Mouse (Mus musculus): Measurements from ENCODE around the gene Hspb8. TPM values are rescaled to one million over a fixed set of nuclear protein-coding genes. Genes with fewer than 3 reads are reported as not detected.
A peak's percentile ranks its signal among the peaks of the same experiment; 100 is the strongest.
"Not testable (repeated sequence)": the region's sequence is repeated elsewhere in the genome, so short reads cannot be mapped to it uniquely, and the experiment has no call there.

Gene Hspb8
- total RNA-seq, 2 experiments from 2014 or later: 234 to 341 TPM

- intact Hi-C loops (cut with DNase I): loop anchor here (10.0 kb wide), 1 partner anchor 171 kb away; no protein-coding TSS in a partner anchor
- Histone ChIP-seq H3K27ac (no peak overlapping the region), H3K4me3 (no peak overlapping the region)
- no peak for DNase-seq
- TF ChIP-seq CTCF (IDR thresholded peaks at IDR 0.05): no peak
Measured at GRCm38 (mm10) chr5:116405934-116406333, 16.7 kb downstream of the Hspb8 start.

DNA sequence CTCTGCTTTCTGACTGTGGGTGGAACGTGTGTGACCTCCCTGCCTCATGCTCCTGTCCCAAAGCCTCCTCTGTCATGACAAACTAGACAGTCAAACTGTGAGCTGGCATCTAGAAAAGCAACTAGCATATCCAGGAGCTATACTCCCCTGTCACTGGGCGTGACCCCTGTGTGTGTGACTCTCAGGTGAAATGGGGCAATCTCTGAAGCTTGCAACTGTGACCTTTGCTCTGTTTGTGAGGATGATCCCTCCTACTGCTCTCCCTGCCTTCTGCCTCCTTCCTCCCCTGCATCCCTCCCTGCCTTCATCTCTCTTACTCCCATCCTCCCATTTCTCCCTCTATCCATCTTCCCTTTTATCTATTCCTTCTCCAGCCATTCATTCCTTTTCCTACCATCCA is 18.6 kb downstream of the Hspb8 start:
- intact Hi-C loops (cut with DNase I): loop anchor here (10.0 kb wide), 1 partner anchor 169 kb away; no protein-coding TSS in a partner anchor
- Histone ChIP-seq H3K27ac (no peak overlapping the region), H3K4me3 (no peak overlapping the region)
- TF ChIP-seq CTCF (IDR thresholded peaks at IDR 0.05): no peak
- no peak for DNase-seq

DNA sequence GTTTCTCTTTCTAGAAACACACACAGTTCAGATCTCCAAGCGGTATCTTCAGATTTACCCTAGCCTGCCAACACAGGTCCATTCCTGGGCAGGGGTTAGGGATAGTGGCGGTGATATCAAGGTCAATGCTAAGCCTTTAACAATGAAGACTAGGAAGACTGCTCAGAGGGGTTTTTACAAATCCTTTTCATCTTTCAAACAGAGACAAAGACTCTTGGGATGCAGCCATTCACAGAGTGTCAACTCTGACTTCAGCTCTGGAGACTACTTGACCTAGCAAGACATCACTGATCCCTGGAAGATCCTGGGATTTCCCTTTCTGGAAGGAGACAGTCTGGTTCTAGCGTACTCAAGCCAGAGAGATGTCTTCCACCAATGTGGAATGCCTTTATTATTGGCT is 21.9 kb downstream of the Hspb8 start:
- H3K4me3 ChIP-seq: no peak overlapping the region
- H3K27ac ChIP-seq: no peak overlapping the region
- TF ChIP-seq CTCF (IDR thresholded peaks at IDR 0.05): no peak
- DNase-seq: no peak
- intact Hi-C loops (cut with DNase I): loop anchor here (10.0 kb wide), 1 partner anchor 166 kb away; no protein-coding TSS in a partner anchor

GRCm38 (mm10) chr5:116400042-116400730 is 22.5 kb downstream of the Hspb8 start:
- TF ChIP-seq CTCF (IDR thresholded peaks at IDR 0.05): no peak
- no peak overlapping the region for H3K4me3 ChIP-seq
- no peak for DNase-seq
- H3K27ac ChIP-seq: no peak overlapping the region
- intact Hi-C loops (cut with DNase I): loop anchor here (10.0 kb wide), 1 partner anchor 165 kb away; no protein-coding TSS in a partner anchor

GRCm38 (mm10) chr5:116396104-116396503 is 26.6 kb downstream of the Hspb8 start:
- DNase-seq: no peak
- no peak for TF ChIP-seq CTCF (IDR thresholded peaks at IDR 0.05)
- intact Hi-C loops (cut with DNase I): no loop called here
- Histone ChIP-seq H3K4me3 (no peak overlapping the region), H3K27ac (no peak overlapping the region)

- peak; percentile 72 for DNase-seq
Measured at GRCm38 (mm10) chr5:116392603-116393002, 30.1 kb downstream of the Hspb8 start.

GRCm38 (mm10) chr5:116389856-116390542 is 32.7 kb downstream of the Hspb8 start:
- intact Hi-C loops (cut with DNase I): no loop called here
- DNase-seq: peak; percentile 54
- H3K4me3 ChIP-seq: no peak overlapping the region
- H3K27ac ChIP-seq: no peak overlapping the region
- TF ChIP-seq CTCF (IDR thresholded peaks at IDR 0.05): no peak

More at GRCm38 (mm10) chr5:116392603-116393002, 30.1 kb downstream of the Hspb8 start:
- no peak for TF ChIP-seq CTCF (IDR thresholded peaks at IDR 0.05)
- Histone ChIP-seq H3K4me3 (no peak overlapping the region), H3K27ac (peak overlapping the region; percentile 54; the same call in 1 of the 2 replicates)
- intact Hi-C loops (cut with DNase I): no loop called here

DNA sequence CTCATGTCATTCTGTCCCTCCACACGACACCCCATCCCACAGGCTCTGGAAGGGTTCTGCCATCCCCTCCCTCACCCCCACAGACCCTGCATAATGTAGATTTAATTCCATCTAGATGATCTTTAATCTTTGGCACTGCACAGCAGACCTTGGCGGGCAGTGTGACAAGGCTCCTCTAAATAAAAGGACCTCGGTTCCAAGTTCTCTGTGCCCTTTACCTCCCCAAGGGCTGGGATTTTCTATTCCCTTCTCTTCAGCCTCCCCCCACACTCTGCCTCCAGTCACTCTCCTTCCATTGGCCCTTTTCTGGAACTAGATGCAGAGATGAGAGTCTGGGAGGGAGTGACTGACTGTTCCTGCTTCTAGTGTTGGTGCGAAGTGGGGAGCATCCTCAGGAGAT is 33.3 kb downstream of the Hspb8 start:
- intact Hi-C loops (cut with DNase I): no loop called here
- no peak for DNase-seq
- no peak overlapping the region for H3K27ac ChIP-seq

DNA sequence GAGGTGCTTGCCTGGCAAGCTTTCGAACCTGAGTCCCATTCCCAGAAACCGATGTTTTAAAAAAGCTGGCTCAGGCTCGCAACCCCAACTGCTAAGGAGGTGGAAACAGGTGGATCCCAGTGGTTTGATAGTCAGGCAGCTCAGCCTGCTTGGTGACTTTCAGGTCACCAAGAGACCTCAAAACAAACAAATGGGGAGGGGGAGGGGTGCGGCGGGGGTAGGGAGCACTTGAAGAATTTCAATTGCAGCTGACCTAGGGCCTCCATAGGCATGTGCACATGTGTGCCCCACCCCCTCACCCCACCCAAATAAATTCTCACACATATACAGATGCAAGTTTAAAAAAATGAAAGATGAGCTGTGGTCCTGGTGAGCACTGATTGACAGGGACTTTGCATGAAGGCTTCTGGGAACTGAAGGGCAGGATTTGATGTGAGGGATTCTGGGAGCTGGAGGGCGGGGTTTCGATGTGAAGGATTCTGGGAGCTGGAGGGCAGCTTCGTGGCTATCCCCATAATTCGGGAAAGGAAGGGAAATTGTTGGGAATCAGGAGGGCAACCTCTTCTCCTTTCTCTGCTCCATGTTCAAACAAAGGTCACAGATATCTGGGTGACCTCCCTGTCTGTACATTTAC is 35.2 kb downstream of the Hspb8 start:
- Histone ChIP-seq H3K4me3 (no peak overlapping the region), H3K27ac (no peak overlapping the region)
- intact Hi-C loops (cut with DNase I): loop anchor here (2.0 kb wide), 1 partner anchor 89 kb away; no protein-coding TSS in a partner anchor
- TF ChIP-seq CTCF (IDR thresholded peaks at IDR 0.05): no peak
- DNase-seq: no peak

More for the DNA sequence above, 33.3 kb downstream of the Hspb8 start:
- no peak overlapping the region for H3K4me3 ChIP-seq
- no peak for TF ChIP-seq CTCF (IDR thresholded peaks at IDR 0.05)

DNA sequence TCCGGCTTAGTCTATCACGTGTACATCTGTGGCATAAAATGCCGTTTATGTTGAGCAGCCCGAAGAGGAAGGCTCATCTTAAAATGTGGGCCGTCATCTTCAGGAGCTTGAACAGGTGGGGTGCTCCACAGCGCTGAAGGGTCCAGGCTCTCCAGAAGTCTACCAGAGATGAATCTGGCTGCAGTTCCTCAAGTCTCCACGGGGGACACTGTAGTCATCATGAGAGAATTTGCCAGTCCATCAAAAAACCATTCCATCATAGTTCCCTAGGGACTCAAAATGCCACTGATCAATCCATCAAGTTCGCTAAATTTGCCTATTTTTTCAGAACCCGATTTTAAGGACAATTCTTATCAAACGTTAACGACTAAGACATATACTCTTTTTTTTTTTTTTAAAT is 36.6 kb downstream of the Hspb8 start:
- intact Hi-C loops (cut with DNase I): loop anchor here (1.0 to 2.0 kb wide), 2 partner anchors 67 to 91 kb away; no protein-coding TSS in a partner anchor
- DNase-seq: peak; percentile 55
- peak; percentile 93; the same call in 1 of the 2 replicates for TF ChIP-seq CTCF (IDR thresholded peaks at IDR 0.05)

GRCm38 (mm10) chr5:116382646-116383045 is 40.0 kb downstream of the Hspb8 start:
- H3K27ac ChIP-seq; H3K4me3 ChIP-seq; DNase-seq; intact Hi-C loops (cut with DNase I): not testable (repeated sequence)

More for the DNA sequence above, 36.6 kb downstream of the Hspb8 start:
- H3K27ac ChIP-seq: no peak overlapping the region
- H3K4me3 ChIP-seq: no peak overlapping the region

GRCm38 (mm10) chr5:116381726-116382125 is 40.9 kb downstream of the Hspb8 start:
- H3K4me3 ChIP-seq: no peak overlapping the region
- no peak overlapping the region for H3K27ac ChIP-seq
- intact Hi-C loops (cut with DNase I): no loop called here
- DNase-seq: no peak
- TF ChIP-seq CTCF (IDR thresholded peaks at IDR 0.05): no peak

DNA sequence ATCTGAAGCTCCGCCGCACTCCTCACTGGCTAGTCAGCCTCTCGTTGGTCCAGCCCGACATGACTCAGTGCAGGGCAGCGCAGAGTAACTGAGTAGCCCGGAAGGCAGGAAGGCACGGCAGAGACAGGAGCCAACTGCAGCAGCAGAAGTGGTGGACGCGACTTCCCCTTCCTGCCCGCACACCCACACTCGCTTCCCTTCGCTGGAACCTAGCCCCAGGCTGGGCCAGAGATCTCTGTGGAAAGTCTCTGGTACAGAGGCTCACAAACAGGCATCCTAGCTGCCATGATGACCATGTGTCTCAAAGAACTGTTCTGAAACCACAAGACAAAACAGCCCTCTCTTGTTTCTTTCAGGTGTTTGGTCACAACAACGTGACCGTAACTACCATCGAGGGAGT is 41.4 kb downstream of the Hspb8 start:
- Histone ChIP-seq H3K4me3 (no peak overlapping the region), H3K27ac (no peak overlapping the region)
- no peak for DNase-seq
- intact Hi-C loops (cut with DNase I): no loop called here
- no peak for TF ChIP-seq CTCF (IDR thresholded peaks at IDR 0.05)

All from gastrocnemius, adult 2 months (tissue).